Mouse (Mus musculus): ENCODE measurements around the gene Birc7. TPM values are rescaled to one million over a fixed set of nuclear protein-coding genes. Genes with fewer than 3 reads are reported as not detected.

Gene Birc7
- polyA plus RNA-seq, 1 experiment, result not detected

DNA sequence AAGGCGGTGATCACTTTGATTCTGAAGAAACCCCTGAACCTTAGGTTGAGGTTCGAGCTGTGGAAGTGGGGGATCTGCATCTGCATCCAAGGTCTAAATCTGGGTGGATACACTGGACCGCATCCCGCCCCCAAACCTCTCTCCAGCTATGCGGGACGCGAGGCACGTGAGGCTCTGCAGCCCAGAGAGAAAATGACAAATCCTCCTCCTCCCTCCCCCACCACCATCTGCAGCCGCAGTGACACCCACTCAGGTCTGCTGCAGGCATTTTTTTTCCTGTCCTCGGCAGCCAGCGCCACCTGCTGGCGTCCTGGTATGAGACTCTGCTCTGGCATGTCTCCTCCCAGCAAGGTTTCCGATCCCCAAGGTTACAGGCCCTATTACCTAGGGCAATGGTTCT lies 34.1 kb upstream of the Birc7 start:
- DNase-seq (ENCODE audit: low read depth in 1 of 2, low spot score in 2 of 2), result peak; percentile 15 to 48
- H3K27me3 ChIP-seq (ENCODE audit: control insufficient read depth, insufficient read depth, low read length), result peaks cover 27% of the 10 kb centered on the region

GRCm38 (mm10) chr2:180895321-180895720 lies 33.5 kb upstream of the Birc7 start:
- TF ChIP-seq CTCF (IDR thresholded peaks at IDR 0.05; ENCODE audit: extremely low read depth, insufficient read depth, insufficient read length, insufficient replicate concordance) (no peak), POLR2A (IDR thresholded peaks at IDR 0.05; ENCODE audit: low read depth, low read length) (no peak)
- no peak overlapping the region for H3K4me3 ChIP-seq (ENCODE audit: extremely low read depth, insufficient read depth, insufficient read length)
- peaks cover 4% of the 10 kb centered on the region; the same call in 1 of the 2 replicates for H3K4me1 ChIP-seq (ENCODE audit: control insufficient read depth, insufficient read depth, insufficient read length)
- 82% methylated on average over 3 of the region's 3 CpGs for WGBS
- H3K27ac ChIP-seq (ENCODE audit: insufficient read depth, low read length), result no peak overlapping the region
- no peak for DNase-seq (ENCODE audit: low read depth in 1 of 2, low spot score in 2 of 2)
- H3K27me3 ChIP-seq (ENCODE audit: control insufficient read depth, insufficient read depth, low read length), result peaks cover 25% of the 10 kb centered on the region
- H3K36me3 ChIP-seq (ENCODE audit: control insufficient read depth, insufficient read depth, low read length), result no peaks in the 10 kb centered on the region

More for the DNA sequence above, 34.1 kb upstream of the Birc7 start:
- 4% methylated on average over 13 of the region's 13 CpGs for WGBS
- no peak for TF ChIP-seq POLR2A (IDR thresholded peaks at IDR 0.05; ENCODE audit: low read depth, low read length)
- peak; percentile 63; the same call in 1 of the 2 replicates for TF ChIP-seq CTCF (IDR thresholded peaks at IDR 0.05; ENCODE audit: extremely low read depth, insufficient read depth, insufficient read length, insufficient replicate concordance)
- Histone ChIP-seq H3K27ac (ENCODE audit: insufficient read depth, low read length) (no peak overlapping the region), H3K4me1 (ENCODE audit: control insufficient read depth, insufficient read depth, insufficient read length) (peaks cover 4% of the 10 kb centered on the region; the same call in 1 of the 2 replicates), H3K4me3 (ENCODE audit: extremely low read depth, insufficient read depth, insufficient read length) (no peak overlapping the region), H3K36me3 (ENCODE audit: control insufficient read depth, insufficient read depth, low read length) (no peaks in the 10 kb centered on the region)

DNA sequence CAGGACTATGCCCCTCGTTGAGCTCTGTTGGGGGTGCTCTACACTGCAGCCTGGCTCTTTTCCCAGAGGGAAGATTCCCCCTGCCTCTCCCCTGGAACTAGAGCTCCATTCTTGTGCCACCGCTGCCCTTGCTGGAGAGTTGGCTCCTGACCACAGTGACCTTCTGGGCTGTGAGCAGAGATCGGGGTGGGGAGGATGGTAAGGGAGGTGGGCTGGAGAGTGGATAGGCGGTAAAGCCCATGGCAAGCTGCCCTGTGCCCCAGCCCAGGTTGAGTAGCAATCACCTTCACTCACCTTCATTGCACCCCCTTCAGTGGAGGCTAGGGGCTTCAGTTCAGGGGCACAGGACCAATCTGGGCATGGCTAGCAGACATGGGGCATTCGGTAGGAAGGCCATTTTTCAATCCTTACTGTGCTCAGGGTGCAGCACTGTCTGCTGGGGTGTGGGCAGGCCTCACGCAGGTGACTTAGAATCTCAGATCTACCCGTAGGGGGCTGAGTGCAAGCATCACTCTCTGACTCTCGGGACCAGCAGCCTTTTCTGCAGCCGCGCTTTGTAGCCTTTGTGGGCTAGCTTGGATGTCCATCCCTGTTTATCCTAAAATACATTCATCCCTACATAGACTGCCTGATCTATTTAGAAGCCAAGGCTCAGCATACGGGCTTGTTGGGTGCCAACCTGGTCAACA lies 32.8 kb upstream of the Birc7 start:
- TF ChIP-seq POLR2A (IDR thresholded peaks at IDR 0.05; ENCODE audit: low read depth, low read length) (no peak), CTCF (IDR thresholded peaks at IDR 0.05; ENCODE audit: extremely low read depth, insufficient read depth, insufficient read length, insufficient replicate concordance) (no peak)
- Histone ChIP-seq H3K4me3 (ENCODE audit: extremely low read depth, insufficient read depth, insufficient read length) (no peak overlapping the region), H3K27ac (ENCODE audit: insufficient read depth, low read length) (no peak overlapping the region), H3K36me3 (ENCODE audit: control insufficient read depth, insufficient read depth, low read length) (no peaks in the 10 kb centered on the region), H3K4me1 (ENCODE audit: control insufficient read depth, insufficient read depth, insufficient read length) (peaks cover 4% of the 10 kb centered on the region; the same call in 1 of the 2 replicates), H3K27me3 (ENCODE audit: control insufficient read depth, insufficient read depth, low read length) (peaks cover 22% of the 10 kb centered on the region)
- no peak for DNase-seq (ENCODE audit: low read depth in 1 of 2, low spot score in 2 of 2)
- WGBS, result 79% methylated on average over 11 of the region's 11 CpGs

GRCm38 (mm10) chr2:180896819-180897625 lies 31.8 kb upstream of the Birc7 start:
- TF ChIP-seq POLR2A (IDR thresholded peaks at IDR 0.05; ENCODE audit: low read depth, low read length) (no peak), CTCF (IDR thresholded peaks at IDR 0.05; ENCODE audit: extremely low read depth, insufficient read depth, insufficient read length, insufficient replicate concordance) (no peak)
- H3K4me1 ChIP-seq (ENCODE audit: control insufficient read depth, insufficient read depth, insufficient read length), result peaks cover 4% of the 10 kb centered on the region; the same call in 1 of the 2 replicates
- H3K27ac ChIP-seq (ENCODE audit: insufficient read depth, low read length), result no peak overlapping the region
- WGBS, result 79% methylated on average over 15 of the region's 15 CpGs
- DNase-seq (ENCODE audit: low read depth in 1 of 2, low spot score in 2 of 2), result no peak
- no peaks in the 10 kb centered on the region for H3K36me3 ChIP-seq (ENCODE audit: control insufficient read depth, insufficient read depth, low read length)
- peaks cover 17% of the 10 kb centered on the region for H3K27me3 ChIP-seq (ENCODE audit: control insufficient read depth, insufficient read depth, low read length)
- no peak overlapping the region for H3K4me3 ChIP-seq (ENCODE audit: extremely low read depth, insufficient read depth, insufficient read length)

DNA sequence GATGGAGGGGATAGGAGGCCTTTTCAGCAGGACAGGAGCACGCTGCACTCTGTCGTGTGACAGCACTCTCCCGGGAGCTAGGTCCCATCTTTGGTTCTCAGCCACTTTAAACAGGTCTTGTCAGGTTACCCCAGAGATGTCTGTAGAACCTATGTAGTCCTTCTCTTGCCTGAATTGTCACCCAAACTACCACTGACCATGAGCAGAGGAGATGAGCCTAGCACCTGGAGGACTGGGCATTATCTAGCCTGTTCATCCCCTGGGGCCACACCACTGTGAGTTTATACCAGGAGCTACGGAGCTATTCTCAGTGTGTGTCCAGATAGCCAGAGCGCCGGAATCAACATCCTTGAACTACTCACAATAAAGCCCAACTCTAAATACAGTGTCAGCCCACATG lies 31.0 kb upstream of the Birc7 start:
- 84% methylated on average over 6 of the region's 6 CpGs for WGBS
- Histone ChIP-seq H3K36me3 (ENCODE audit: control insufficient read depth, insufficient read depth, low read length) (no peaks in the 10 kb centered on the region), H3K27me3 (ENCODE audit: control insufficient read depth, insufficient read depth, low read length) (peaks cover 16% of the 10 kb centered on the region), H3K4me1 (ENCODE audit: control insufficient read depth, insufficient read depth, insufficient read length) (peaks cover 2% of the 10 kb centered on the region; the same call in 1 of the 2 replicates), H3K27ac (ENCODE audit: insufficient read depth, low read length) (no peak overlapping the region), H3K4me3 (ENCODE audit: extremely low read depth, insufficient read depth, insufficient read length) (no peak overlapping the region)
- TF ChIP-seq CTCF (IDR thresholded peaks at IDR 0.05; ENCODE audit: extremely low read depth, insufficient read depth, insufficient read length, insufficient replicate concordance), result no peak
- TF ChIP-seq POLR2A (IDR thresholded peaks at IDR 0.05; ENCODE audit: low read depth, low read length), result no peak
- DNase-seq (ENCODE audit: low read depth in 1 of 2, low spot score in 2 of 2), result no peak

DNA sequence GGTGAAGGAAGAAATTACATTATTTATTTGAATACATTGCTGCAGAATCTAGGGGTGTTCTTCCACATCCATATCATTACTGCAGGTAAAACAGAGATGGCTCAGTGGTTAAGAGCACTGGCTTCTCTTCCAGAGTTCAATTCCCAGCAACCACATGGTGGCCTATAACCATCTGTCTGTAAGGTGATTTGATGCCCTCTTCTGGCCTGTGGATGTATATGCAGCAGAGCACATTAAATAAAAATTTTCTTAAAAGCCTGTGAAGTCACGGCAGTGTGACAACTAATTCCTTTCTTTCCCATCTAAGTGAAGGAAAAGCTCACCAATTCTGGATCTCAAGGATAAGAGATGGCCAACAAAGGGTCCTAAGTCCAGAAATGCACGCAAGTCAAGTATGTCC lies 26.7 kb upstream of the Birc7 start:
- no peaks in the 10 kb centered on the region for H3K27me3 ChIP-seq (ENCODE audit: control insufficient read depth, insufficient read depth, low read length)
- peaks cover 5% of the 10 kb centered on the region for H3K36me3 ChIP-seq (ENCODE audit: control insufficient read depth, insufficient read depth, low read length)
- no peak for DNase-seq (ENCODE audit: low read depth in 1 of 2, low spot score in 2 of 2)
- WGBS, result 42% methylated on average over 2 of the region's 2 CpGs
- no peak overlapping the region for H3K4me3 ChIP-seq (ENCODE audit: extremely low read depth, insufficient read depth, insufficient read length)
- H3K4me1 ChIP-seq (ENCODE audit: control insufficient read depth, insufficient read depth, insufficient read length), result no peaks in the 10 kb centered on the region
- no peak for TF ChIP-seq POLR2A (IDR thresholded peaks at IDR 0.05; ENCODE audit: low read depth, low read length)
- TF ChIP-seq CTCF (IDR thresholded peaks at IDR 0.05; ENCODE audit: extremely low read depth, insufficient read depth, insufficient read length, insufficient replicate concordance), result no peak
- no peak overlapping the region for H3K27ac ChIP-seq (ENCODE audit: insufficient read depth, low read length)
